Mouse (Mus musculus) kidney, adult 9 months (tissue): ENCODE measurements around the gene Fmc1.

Experiments used
- DNase-seq: peaks from one replicate; pipeline ENCODE4 v3.0.0; 2022

Gene Fmc1

GRCm38 (mm10) chr6:38552636-38553000, 19.3 kb downstream of the Fmc1 start:
- DNase-seq = no peak

GRCm38 (mm10) chr6:38576096-38576495, 42.8 kb downstream of the Fmc1 start:
- DNase-seq = no peak

GRCm38 (mm10) chr6:38580112-38580857, 47.0 kb downstream of the Fmc1 start:
- no peak for DNase-seq

- no peak for DNase-seq
Measured at GRCm38 (mm10) chr6:38581711-38582110, 48.4 kb downstream of the Fmc1 start.
